Mouse (Mus musculus) intestine, embryonic 14.5 days (tissue): ENCODE measurements around the gene Gphb5. TPM values are rescaled to one million over a fixed set of nuclear protein-coding genes. Genes with fewer than 3 reads are reported as not detected.

Experiments
- ATAC-seq: fragments of 200-750 bp; cut with Nextera tagmentation; replicated peaks from 2 replicates; pipeline ENCODE4 v1.8.0; 2017; ENCODE audit warnings: low read depth, moderate number of reproducible peaks, moderate TSS enrichment, moderate library complexity; ENCODE audit not compliant: low FRiP score, low TSS enrichment
- DNase-seq: peaks from one replicate; pipeline ENCODE4 v3.0.0-alpha.2; 2018; ENCODE audit warnings: low spot score
- H3K27ac ChIP-seq: fragments of 300-500 bp; sonication (generic); 2 replicates; pipeline ENCODE4 v1.5.1; 2014; ENCODE audit warnings: low read depth, mild to moderate bottlenecking, control low read depth
- H3K27me3 ChIP-seq: fragments of 300-500 bp; sonication (generic); replicated peaks from 2 replicates; pipeline ENCODE4 v1.6.1; 2014; ENCODE audit warnings: low read length, control low read depth; ENCODE audit not compliant: control insufficient read depth, insufficient read depth
- H3K36me3 ChIP-seq: fragments of 300-500 bp; sonication (generic); 2 replicates; pipeline ENCODE4 v1.6.1; 2014; ENCODE audit warnings: low read length, control low read depth; ENCODE audit not compliant: control insufficient read depth, insufficient read depth
- H3K4me1 ChIP-seq: fragments of 300-500 bp; sonication (generic); replicated peaks from 2 replicates; pipeline ENCODE4 v1.6.1; 2014; ENCODE audit warnings: low read length, control low read depth, mixed read lengths; ENCODE audit not compliant: control insufficient read depth, insufficient read depth
- H3K4me2 ChIP-seq: fragments of 300-500 bp; sonication (generic); 2 replicates; pipeline ENCODE4 v1.6.1; 2014; ENCODE audit warnings: low read length
- H3K4me3 ChIP-seq: fragments of 300-500 bp; sonication (generic); 2 replicates; pipeline ENCODE4 v1.5.1; 2014; ENCODE audit warnings: low read depth, low read length, control low read depth, mixed read lengths
- H3K9ac ChIP-seq: fragments of 300-500 bp; sonication (generic); 2 replicates; pipeline ENCODE4 v1.6.1; 2014; ENCODE audit warnings: mild to moderate bottlenecking, low read length
- H3K9me3 ChIP-seq: fragments of 300-500 bp; sonication (generic); 2 replicates; pipeline ENCODE4 v1.6.1; 2016; ENCODE audit warnings: low read length, control low read depth; ENCODE audit not compliant: control insufficient read depth
- WGBS: fragments of 180-500 bp; shearing (Covaris S2); extraction: QIAGEN DNeasy Blood & Tissue Kit; methylation state at CpG from one replicate; pipeline ENCODE4 v1.1.7; 2014; 5-methylcytosine and 5-hydroxymethylcytosine counted together
- polyA plus RNA-seq: library from polyadenylated mRNA; unstranded; fragments of >200 nt; fragmentation: Nextera tagmentation; extraction: Ambion mirVana; gene quantifications from 2 replicates; pipeline ENCODE4 v1.2.1, GENCODE M21; 2014

Gene Gphb5
- polyA plus RNA-seq, 1 experiment from 2014 or later = not detected

- H3K4me3 ChIP-seq = no peak overlapping the region
- 76% methylated on average over 6 of the region's 6 CpGs for WGBS
- DNase-seq = no peak
- no peaks in the 10 kb centered on the region for H3K4me1 ChIP-seq
- no peaks in the 10 kb centered on the region for H3K36me3 ChIP-seq
- no peak overlapping the region for H3K9ac ChIP-seq
- no peak for ATAC-seq
- H3K27me3 ChIP-seq = no peaks in the 10 kb centered on the region
- H3K27ac ChIP-seq = no peak overlapping the region
- H3K9me3 ChIP-seq = no peaks in the 10 kb centered on the region
- no peak overlapping the region for H3K4me2 ChIP-seq
Measured at GRCm38 (mm10) chr12:75414991-75415390, 1.6 kb downstream of the Gphb5 start.

- ATAC-seq = no peak
- Histone ChIP-seq H3K4me1 (no peaks in the 10 kb centered on the region), H3K27ac (no peak overlapping the region), H3K27me3 (no peaks in the 10 kb centered on the region), H3K36me3 (no peaks in the 10 kb centered on the region), H3K4me2 (peak overlapping the region; percentile 31), H3K9ac (no peak overlapping the region), H3K4me3 (0 out of 2 replicates have a peak overlapping the region, but pooled peaks have one; percentile 13), H3K9me3 (no peaks in the 10 kb centered on the region)
- DNase-seq = no peak
- 52% methylated on average over 9 of the region's 9 CpGs for WGBS
Measured at GRCm38 (mm10) chr12:75412964-75413363, 3.6 kb downstream of the Gphb5 start.

- no peaks in the 10 kb centered on the region; the same call in 1 of the 2 replicates for H3K27me3 ChIP-seq
- DNase-seq = no peak
- 40% methylated on average over 7 of the region's 7 CpGs for WGBS
Measured at GRCm38 (mm10) chr12:75397077-75397476, 19.5 kb downstream of the Gphb5 start.

GRCm38 (mm10) chr12:75396616-75397015, 20.0 kb downstream of the Gphb5 start:
- DNase-seq (no peak), ATAC-seq (no peak)
- no peaks in the 10 kb centered on the region for H3K9me3 ChIP-seq
- no peaks in the 10 kb centered on the region; the same call in 1 of the 2 replicates for H3K36me3 ChIP-seq
- 51% methylated on average over 3 of the region's 3 CpGs for WGBS
- no peak overlapping the region for H3K9ac ChIP-seq
- H3K27me3 ChIP-seq = no peaks in the 10 kb centered on the region; the same call in 1 of the 2 replicates
- no peaks in the 10 kb centered on the region for H3K4me1 ChIP-seq
- no peak overlapping the region for H3K27ac ChIP-seq
- H3K4me3 ChIP-seq = no peak overlapping the region
- H3K4me2 ChIP-seq = no peak overlapping the region

More at GRCm38 (mm10) chr12:75397077-75397476, 19.5 kb downstream of the Gphb5 start:
- no peak for ATAC-seq
- no peak overlapping the region for H3K4me3 ChIP-seq
- H3K27ac ChIP-seq = no peak overlapping the region
- no peak overlapping the region for H3K4me2 ChIP-seq
- H3K4me1 ChIP-seq = no peaks in the 10 kb centered on the region
- H3K9me3 ChIP-seq = no peaks in the 10 kb centered on the region
- H3K36me3 ChIP-seq = no peaks in the 10 kb centered on the region; the same call in 1 of the 2 replicates
- no peak overlapping the region for H3K9ac ChIP-seq

DNA sequence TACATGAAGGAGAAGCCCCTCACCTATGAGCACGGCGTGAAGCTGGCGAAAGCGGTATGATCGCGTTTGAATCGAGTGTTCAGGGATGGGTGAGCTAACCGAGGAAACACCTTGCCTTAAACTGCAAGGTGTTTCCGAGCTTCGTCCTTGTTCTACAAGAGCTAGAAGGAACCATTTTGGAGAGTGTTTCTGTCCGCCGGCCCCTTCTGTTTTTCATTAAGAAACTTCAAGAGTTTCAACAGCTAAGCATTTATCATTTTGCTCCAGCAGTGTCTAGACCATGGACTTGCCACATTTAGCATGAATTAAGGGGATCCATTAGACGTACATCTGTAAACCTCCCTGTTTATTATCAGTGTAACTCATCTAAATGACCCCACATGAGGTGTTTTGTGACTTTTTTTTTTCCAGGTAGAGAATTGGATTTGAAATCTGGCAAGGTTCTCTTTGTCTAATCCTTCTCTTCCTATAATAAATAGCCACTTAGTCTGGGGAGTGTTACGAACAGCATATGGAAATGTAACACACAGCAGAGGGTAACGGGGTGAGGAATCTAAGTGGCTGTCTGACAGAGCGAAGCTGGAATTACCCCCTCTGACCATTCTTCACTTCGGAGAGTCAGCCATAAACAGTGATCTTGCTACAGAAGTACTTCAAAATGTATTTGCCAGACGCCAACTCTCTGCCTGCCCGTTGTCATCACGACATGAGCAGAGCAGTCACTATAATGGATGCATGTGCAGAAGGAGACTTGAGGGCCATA, 22.4 kb downstream of the Gphb5 start:
- no peak overlapping the region for H3K27ac ChIP-seq
- H3K9ac ChIP-seq = no peak overlapping the region
- peaks cover 3% of the 10 kb centered on the region; the same call in 1 of the 2 replicates for H3K27me3 ChIP-seq
- no peaks in the 10 kb centered on the region for H3K4me1 ChIP-seq
- no peaks in the 10 kb centered on the region for H3K9me3 ChIP-seq
- WGBS = 57% methylated on average over 20 of the region's 20 CpGs
- no peaks in the 10 kb centered on the region; the same call in 1 of the 2 replicates for H3K36me3 ChIP-seq
- no peak overlapping the region for H3K4me3 ChIP-seq
- H3K4me2 ChIP-seq = no peak overlapping the region
- ATAC-seq = no peak
- no peak for DNase-seq

DNA sequence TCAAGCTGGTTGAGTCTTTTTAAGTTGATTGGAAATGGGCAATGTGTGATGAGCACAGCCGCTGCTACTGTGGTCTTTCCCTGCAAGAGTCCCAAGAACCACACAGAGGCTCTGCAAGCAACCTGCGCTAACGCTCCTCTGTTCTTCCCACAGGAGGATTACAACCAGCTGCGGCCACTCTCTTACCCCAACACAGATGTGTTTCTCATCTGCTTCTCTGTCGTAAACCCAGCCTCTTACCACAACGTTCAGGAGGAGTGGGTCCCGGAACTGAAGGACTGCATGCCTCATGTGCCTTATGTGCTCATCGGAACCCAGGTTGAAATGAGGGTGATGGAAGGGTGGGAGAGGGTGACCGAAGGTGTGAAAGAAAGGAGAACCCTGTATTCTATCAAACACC, 25.1 kb downstream of the Gphb5 start:
- Histone ChIP-seq H3K27me3 (0 out of 2 replicates have a peak, but pooled peaks cover 3% of the 10 kb centered on the region), H3K4me2 (no peak overlapping the region), H3K27ac (no peak overlapping the region), H3K9me3 (no peaks in the 10 kb centered on the region), H3K9ac (no peak overlapping the region), H3K4me3 (no peak overlapping the region), H3K36me3 (no peaks in the 10 kb centered on the region; the same call in 1 of the 2 replicates), H3K4me1 (no peaks in the 10 kb centered on the region)
- WGBS = 78% methylated on average over 9 of the region's 9 CpGs
- ATAC-seq = no peak
- no peak for DNase-seq

DNA sequence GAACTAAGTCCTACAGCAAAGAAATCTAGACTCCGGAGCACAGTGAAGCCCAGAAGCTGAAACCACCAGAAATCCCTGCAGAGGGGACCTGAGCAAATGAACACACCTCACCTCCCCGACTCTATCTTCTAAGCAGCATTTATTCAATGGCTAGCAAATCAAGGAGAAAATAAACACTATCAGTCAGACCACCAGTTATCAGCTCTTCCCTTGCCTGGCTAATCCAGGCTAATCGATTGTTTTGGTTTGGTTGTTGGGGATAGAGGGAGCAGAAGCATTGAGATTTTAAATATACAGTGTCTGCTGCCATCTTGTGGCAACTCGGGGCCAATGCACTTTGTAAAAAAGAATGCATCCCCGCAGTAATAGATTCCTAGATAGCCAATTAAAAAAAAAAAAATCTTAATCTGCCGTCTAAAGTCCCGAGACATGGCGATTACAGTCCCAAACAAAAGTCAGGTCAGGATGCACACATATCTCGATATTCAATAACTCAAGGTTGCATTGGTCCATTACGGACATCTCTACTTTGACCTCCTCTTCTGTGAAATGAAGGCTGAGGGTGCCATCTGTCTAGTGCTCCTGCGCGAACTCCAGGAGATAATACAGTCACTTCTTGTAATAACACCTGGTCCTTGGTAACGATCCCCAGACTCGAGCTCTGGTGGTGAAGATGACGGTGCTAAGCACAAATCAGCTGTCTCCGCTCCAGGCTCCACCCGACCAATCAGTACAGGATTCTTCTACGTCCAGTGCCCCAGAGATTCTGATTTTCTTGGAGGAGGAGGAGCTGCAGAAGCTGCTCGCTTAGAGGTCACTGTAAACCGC, 27.1 kb downstream of the Gphb5 start:
- H3K4me2 ChIP-seq = no peak overlapping the region
- no peaks in the 10 kb centered on the region for H3K9me3 ChIP-seq
- no peaks in the 10 kb centered on the region for H3K36me3 ChIP-seq
- ATAC-seq (no peak), DNase-seq (peak; percentile 71)
- no peak overlapping the region for H3K27ac ChIP-seq
- H3K27me3 ChIP-seq = 0 out of 2 replicates have a peak, but pooled peaks cover 3% of the 10 kb centered on the region
- H3K4me1 ChIP-seq = no peaks in the 10 kb centered on the region
- H3K9ac ChIP-seq = no peak overlapping the region
- WGBS = 38% methylated on average over 20 of the region's 20 CpGs
- H3K4me3 ChIP-seq = no peak overlapping the region

GRCm38 (mm10) chr12:75388521-75388920, 28.1 kb downstream of the Gphb5 start:
- WGBS = 94% methylated on average over 9 of the region's 9 CpGs
- H3K4me1 ChIP-seq = no peaks in the 10 kb centered on the region
- H3K36me3 ChIP-seq = no peaks in the 10 kb centered on the region
- H3K9ac ChIP-seq = no peak overlapping the region
- ATAC-seq (no peak), DNase-seq (no peak)
- no peak overlapping the region for H3K27ac ChIP-seq
- H3K9me3 ChIP-seq = no peaks in the 10 kb centered on the region
- no peak overlapping the region for H3K4me2 ChIP-seq
- 0 out of 2 replicates have a peak, but pooled peaks cover 3% of the 10 kb centered on the region for H3K27me3 ChIP-seq
- H3K4me3 ChIP-seq = no peak overlapping the region
